In the genomic region with DNA sequence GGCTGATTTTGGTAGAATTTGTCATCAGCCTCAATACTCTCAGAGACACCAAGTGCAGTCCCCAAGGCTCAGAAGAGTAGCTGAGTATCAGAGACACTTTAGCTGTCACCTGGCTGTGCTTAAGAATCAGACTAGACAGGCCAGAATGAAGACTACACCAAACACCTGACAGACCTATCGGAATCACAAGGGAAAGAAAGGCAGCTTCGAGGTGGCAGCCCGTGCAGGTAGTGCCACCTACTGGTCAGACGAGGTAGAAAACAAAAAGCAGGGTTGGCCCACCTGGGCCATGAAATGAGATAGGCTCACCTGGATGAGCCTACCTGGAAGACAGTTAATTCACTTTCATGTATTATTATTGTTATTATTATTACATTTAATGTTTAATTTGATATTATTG, we compare ENCODE assay signal across 8 mouse cellular contexts.
DNase-seq lines count a peak whose midpoint lies in the region; ATAC-seq and TF ChIP-seq lines count a peak whose summit lies in the region.

No protein-coding gene starts in this region.

- H3K9me3 ChIP-seq in embryonic facial prominence, embryonic 10.5 days, result no peaks in the 10 kb centered on the region
- H3K9me3 ChIP-seq in intestine, embryonic 14.5 days (ENCODE audit: control insufficient read depth, low read length), result no peaks in the 10 kb centered on the region
- no peaks in the 10 kb centered on the region for H3K9me3 ChIP-seq in lung, embryonic 16.5 days (ENCODE audit: control insufficient read depth, low read length)

- no peak overlapping the region for H3K9ac ChIP-seq in intestine, embryonic 14.5 days (ENCODE audit: low read length)
- H3K9ac ChIP-seq in lung, embryonic 16.5 days (ENCODE audit: low read length), result no peak overlapping the region

- no peaks in the 10 kb centered on the region for H3K27me3 ChIP-seq in testis, adult 2 months (ENCODE audit: control insufficient read depth, insufficient read depth, low read length)
- H3K27me3 ChIP-seq in embryonic facial prominence, embryonic 10.5 days (replicated peaks; ENCODE audit: low read depth, poor library complexity, severe bottlenecking), result peaks cover 11% of the 10 kb centered on the region
- H3K27me3 ChIP-seq in intestine, embryonic 14.5 days (replicated peaks; ENCODE audit: control insufficient read depth, insufficient read depth, low read length), result no peaks in the 10 kb centered on the region
- no peaks in the 10 kb centered on the region for H3K27me3 ChIP-seq in lung, embryonic 16.5 days (ENCODE audit: control insufficient read depth, insufficient read depth, low read depth, low read length)
- H3K27me3 ChIP-seq in small intestine, adult 2 months (ENCODE audit: control insufficient read depth, insufficient read depth, low read length), result no peaks in the 10 kb centered on the region

- peak; percentile 75 to 77 for DNase-seq in cerebellum, postnatal 14 days
- DNase-seq in cerebellum, adult 9-11 months, result no peak
- no peak for DNase-seq in testis, postnatal 14 days (ENCODE audit: low spot score)
- peak; percentile 64 for DNase-seq in embryonic facial prominence, embryonic 10.5 days (ENCODE audit: low spot score)
- peak; percentile 78 for DNase-seq in intestine, embryonic 14.5 days (ENCODE audit: low spot score)

- TF ChIP-seq CTCF in testis, adult 2 months (IDR thresholded peaks at IDR 0.05; ENCODE audit: control insufficient read depth, insufficient read depth, insufficient replicate concordance, low read depth, low read length), result peak; percentile 77; the same call in 1 of the 2 replicates
- TF ChIP-seq CTCF in small intestine, adult 2 months (IDR thresholded peaks at IDR 0.05; ENCODE audit: extremely low read depth, insufficient read length, insufficient replicate concordance, low read depth, low read length), result peak; percentile 86; the same call in 1 of the 2 replicates

- TF ChIP-seq POLR2A in testis, adult 2 months (IDR thresholded peaks at IDR 0.05; ENCODE audit: control insufficient read depth, low read depth, low read length), result no peak
- TF ChIP-seq POLR2A in small intestine, adult 2 months (IDR thresholded peaks at IDR 0.05; ENCODE audit: low read depth, low read length), result no peak

- peaks cover 7% of the 10 kb centered on the region for H3K4me1 ChIP-seq in testis, adult 2 months (ENCODE audit: control insufficient read depth, insufficient read depth, low read length)
- peaks cover 5% of the 10 kb centered on the region; the same call in 1 of the 2 replicates for H3K4me1 ChIP-seq in embryonic facial prominence, embryonic 10.5 days
- no peaks in the 10 kb centered on the region for H3K4me1 ChIP-seq in intestine, embryonic 14.5 days (replicated peaks; ENCODE audit: control insufficient read depth, insufficient read depth, low read length)
- H3K4me1 ChIP-seq in lung, embryonic 16.5 days (replicated peaks; ENCODE audit: control insufficient read depth, insufficient read depth, low read length), result no peaks in the 10 kb centered on the region
- H3K4me1 ChIP-seq in small intestine, adult 2 months (ENCODE audit: control insufficient read depth, insufficient read depth, insufficient read length, low read length), result peaks cover 4% of the 10 kb centered on the region; the same call in 1 of the 2 replicates

- H3K27ac ChIP-seq in testis, adult 2 months (ENCODE audit: control insufficient read depth, insufficient read depth, low read depth, low read length), result no peak overlapping the region
- H3K27ac ChIP-seq in embryonic facial prominence, embryonic 10.5 days (replicated peaks), result no peak overlapping the region
- H3K27ac ChIP-seq in intestine, embryonic 14.5 days (ENCODE audit: low read depth), result no peak overlapping the region
- no peak overlapping the region for H3K27ac ChIP-seq in lung, embryonic 16.5 days (ENCODE audit: low read length)
- no peak overlapping the region for H3K27ac ChIP-seq in small intestine, adult 2 months (ENCODE audit: insufficient read depth, low read depth, low read length)

- WGBS in embryonic facial prominence, embryonic 10.5 days, result 8% methylated on average over 4 of the region's 4 CpGs
- 6% methylated on average over 4 of the region's 4 CpGs for WGBS in intestine, embryonic 14.5 days
- WGBS in lung, embryonic 16.5 days, result 2% methylated on average over 4 of the region's 4 CpGs
- 2% methylated on average over 4 of the region's 4 CpGs for WGBS in small intestine, adult 2 months

- H3K4me3 ChIP-seq in testis, adult 2 months (ENCODE audit: control insufficient read depth, low read depth, low read length), result no peak overlapping the region
- no peak overlapping the region for H3K4me3 ChIP-seq in embryonic facial prominence, embryonic 10.5 days
- no peak overlapping the region for H3K4me3 ChIP-seq in intestine, embryonic 14.5 days (ENCODE audit: low read depth, low read length)
- H3K4me3 ChIP-seq in lung, embryonic 16.5 days (ENCODE audit: low read length), result no peak overlapping the region
- no peak overlapping the region for H3K4me3 ChIP-seq in small intestine, adult 2 months (ENCODE audit: low read depth, low read length)

- H3K4me2 ChIP-seq in intestine, embryonic 14.5 days (ENCODE audit: low read length), result no peak overlapping the region
- H3K4me2 ChIP-seq in lung, embryonic 16.5 days (ENCODE audit: low read depth, low read length), result no peak overlapping the region

- ATAC-seq in intestine, embryonic 14.5 days (replicated peaks; ENCODE audit: low FRiP score, low TSS enrichment, low read depth), result peak; percentile 80
- ATAC-seq in lung, embryonic 16.5 days (ENCODE audit: low read depth), result 0 out of 2 replicates have a peak, but pooled peaks have one; percentile 12

- H3K36me3 ChIP-seq in testis, adult 2 months (ENCODE audit: control insufficient read depth, insufficient read depth, low read length), result no peaks in the 10 kb centered on the region
- H3K36me3 ChIP-seq in embryonic facial prominence, embryonic 10.5 days (replicated peaks), result no peaks in the 10 kb centered on the region
- no peaks in the 10 kb centered on the region for H3K36me3 ChIP-seq in intestine, embryonic 14.5 days (ENCODE audit: control insufficient read depth, insufficient read depth, low read length)
- H3K36me3 ChIP-seq in lung, embryonic 16.5 days (ENCODE audit: control insufficient read depth, insufficient read depth, low read length), result no peaks in the 10 kb centered on the region
- peaks cover 13% of the 10 kb centered on the region for H3K36me3 ChIP-seq in small intestine, adult 2 months (ENCODE audit: control insufficient read depth, insufficient read depth, low read length)

Comparison
In these comparisons a context has a peak if more than half of its experiments do, and no peak if none do; other contexts are left out.
1. DNase-seq: peak in cerebellum, postnatal 14 days (2 of 2), embryonic facial prominence, embryonic 10.5 days (single experiment) and intestine, embryonic 14.5 days (single experiment); none in cerebellum, adult 9-11 months (single experiment) and testis, postnatal 14 days (single experiment).